Mouse (Mus musculus) liver, embryonic 12.5 days (tissue): ENCODE results near the gene Pthlh. TPM values are rescaled to one million over a fixed set of nuclear protein-coding genes. Genes with fewer than 3 reads are reported as not detected.
A peak's percentile ranks its signal among the peaks of the same experiment; 100 is the strongest.
"Not testable (repeated sequence)": the region's sequence is repeated elsewhere in the genome, so short reads cannot be mapped to it uniquely, and the experiment has no call there.

Source experiments
- ATAC-seq: fragments of 200-750 bp; cut with Nextera tagmentation; 2 replicates; pipeline ENCODE4 v1.8.0; 2017; ENCODE audit warnings: moderate number of reproducible peaks, mild to moderate bottlenecking, moderate library complexity
- H3K27ac ChIP-seq: fragments of 300-500 bp; sonication (generic); 2 replicates; pipeline ENCODE4 v1.5.1; 2016; ENCODE audit warnings: mild to moderate bottlenecking
- H3K27me3 ChIP-seq: fragments of 300-500 bp; sonication (generic); replicated peaks from 2 replicates; pipeline ENCODE4 v1.6.1; 2016; ENCODE audit warnings: mild to moderate bottlenecking, moderate library complexity
- H3K36me3 ChIP-seq: fragments of 300-500 bp; sonication (generic); 2 replicates; pipeline ENCODE4 v1.6.1; 2016; ENCODE audit warnings: mild to moderate bottlenecking, moderate library complexity
- H3K4me1 ChIP-seq: fragments of 300-500 bp; sonication (generic); 2 replicates; pipeline ENCODE4 v1.6.1; 2016
- H3K4me2 ChIP-seq: fragments of 300-500 bp; sonication (generic); 2 replicates; pipeline ENCODE4 v1.6.1; 2016; ENCODE audit warnings: mild to moderate bottlenecking, moderate library complexity
- H3K4me3 ChIP-seq: fragments of 300-500 bp; sonication (generic); 2 replicates; pipeline ENCODE4 v1.5.1; 2016; ENCODE audit warnings: mild to moderate bottlenecking, moderate library complexity
- H3K9ac ChIP-seq: fragments of 300-500 bp; sonication (generic); 2 replicates; pipeline ENCODE4 v1.6.1; 2016; ENCODE audit warnings: mild to moderate bottlenecking, moderate library complexity
- H3K9me3 ChIP-seq: fragments of 300-500 bp; sonication (generic); replicated peaks from 2 replicates; pipeline ENCODE4 v1.6.1; 2016; ENCODE audit warnings: mild to moderate bottlenecking, moderate library complexity
- WGBS: fragments of 180-500 bp; shearing (Covaris S2); methylation state at CpG from one replicate; pipeline ENCODE4 v1.1.7; 2016; ENCODE audit not compliant: insufficient replicate concordance; 5-methylcytosine and 5-hydroxymethylcytosine counted together
- polyA plus RNA-seq: library from polyadenylated mRNA; unstranded; fragments of >200 nt; fragmentation: Nextera tagmentation; extraction: Ambion mirVana; gene quantifications from 2 replicates; pipeline ENCODE4 v1.2.1, GENCODE M21; 2016

Pthlh gene
- 0.07 TPM in 1 of 2 replicates, not detected in the other for polyA plus RNA-seq

DNA sequence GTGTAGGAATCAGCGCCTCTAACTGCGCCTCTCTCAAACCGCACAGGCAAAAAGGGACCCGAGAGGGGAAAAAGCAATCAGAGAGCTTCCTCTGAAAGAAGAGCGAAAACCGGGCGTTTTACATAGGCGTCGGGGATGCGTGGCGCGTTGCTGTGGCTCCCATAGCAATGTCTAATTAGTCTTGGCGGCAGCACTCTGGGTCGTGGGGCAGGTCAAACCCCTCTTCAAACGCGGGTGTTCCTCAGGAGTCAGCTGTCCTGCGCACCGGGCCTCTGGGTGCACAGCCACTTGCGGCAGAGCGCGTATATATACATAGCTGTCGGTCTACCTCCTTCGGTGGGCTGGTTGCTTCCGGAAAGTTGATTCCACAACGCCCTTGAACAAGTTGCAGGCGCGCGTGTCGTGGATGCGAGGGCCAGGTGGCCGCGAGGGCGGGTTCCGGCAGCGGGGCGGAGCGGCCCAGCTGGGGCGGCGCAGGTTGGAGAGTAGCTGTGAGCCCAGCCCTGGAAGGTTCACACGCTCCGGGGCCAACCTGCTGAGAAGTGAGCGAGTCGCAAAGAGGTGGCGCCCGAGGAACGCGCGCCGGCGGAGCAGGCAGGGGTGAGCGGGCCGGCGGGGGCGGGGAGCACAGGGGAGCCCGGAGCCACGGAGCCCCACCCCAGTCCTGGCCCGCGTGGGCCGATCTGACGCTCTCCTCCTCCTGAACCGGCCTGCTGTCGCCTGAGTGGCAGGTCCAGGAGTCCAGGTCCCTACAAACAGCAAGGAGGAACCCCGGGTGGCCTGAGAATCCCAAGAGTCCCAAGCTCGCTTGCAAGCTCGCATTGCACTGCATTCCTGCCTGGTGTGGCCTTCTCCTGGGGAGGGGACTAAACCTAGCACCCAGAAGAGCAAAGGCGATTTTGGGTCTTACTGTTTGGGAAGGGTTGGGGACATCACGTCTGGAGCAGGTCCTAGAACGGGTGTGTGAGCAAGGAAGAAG, at the start of gene Pthlh:
Pthlh (minus strand) TSS at position 597 of the 979 bp plus-strand sequence.
- H3K27me3 ChIP-seq: peaks cover 79% of the 10 kb centered on the region
- H3K4me1 ChIP-seq: no peaks in the 10 kb centered on the region
- H3K9me3 ChIP-seq: no peaks in the 10 kb centered on the region
- peak within 1 kb of the TSS; percentile 33 for H3K4me3 ChIP-seq
- 2% methylated on average over 67 of the region's 68 CpGs for WGBS
- ATAC-seq: no peak
- H3K9ac ChIP-seq: no peak within 1 kb of the TSS
- no peaks in the 10 kb centered on the region for H3K36me3 ChIP-seq
- H3K27ac ChIP-seq: no peak within 1 kb of the TSS
- H3K4me2 ChIP-seq: peak within 1 kb of the TSS; percentile 62

GRCm38 (mm10) chr6:147313331-147313730, 49.3 kb upstream of the Pthlh start:
- no peak overlapping the region for H3K4me3 ChIP-seq
- no peaks in the 10 kb centered on the region for H3K27me3 ChIP-seq
- H3K4me2 ChIP-seq: no peak overlapping the region
- ATAC-seq: no peak
- H3K4me1 ChIP-seq: no peaks in the 10 kb centered on the region
- no peak overlapping the region for H3K9ac ChIP-seq
- H3K36me3 ChIP-seq: no peaks in the 10 kb centered on the region
- H3K27ac ChIP-seq: no peak overlapping the region
- no peaks in the 10 kb centered on the region for H3K9me3 ChIP-seq

- no peaks in the 10 kb centered on the region for H3K4me1 ChIP-seq
- 57% methylated on average over 7 of the region's 7 CpGs for WGBS
- H3K27me3 ChIP-seq: no peaks in the 10 kb centered on the region
- no peak overlapping the region for H3K4me3 ChIP-seq
- H3K9me3 ChIP-seq: no peaks in the 10 kb centered on the region
- no peak overlapping the region for H3K27ac ChIP-seq
- H3K9ac ChIP-seq: no peak overlapping the region
- ATAC-seq: no peak
- H3K36me3 ChIP-seq: no peaks in the 10 kb centered on the region
- H3K4me2 ChIP-seq: no peak overlapping the region
These were observed 46.5 kb upstream of the Pthlh start for GRCm38 (mm10) chr6:147310435-147310978.

GRCm38 (mm10) chr6:147310035-147310434, 46.1 kb upstream of the Pthlh start:
- Histone ChIP-seq H3K27me3 (no peaks in the 10 kb centered on the region), H3K9ac (no peak overlapping the region), H3K36me3 (no peaks in the 10 kb centered on the region), H3K9me3 (no peaks in the 10 kb centered on the region), H3K27ac (no peak overlapping the region), H3K4me1 (no peaks in the 10 kb centered on the region), H3K4me3 (no peak overlapping the region), H3K4me2 (no peak overlapping the region)
- 62% methylated on average over 4 of the region's 4 CpGs for whole genome bisulfite sequencing
- no peak for ATAC-seq

- not testable (repeated sequence) for H3K27ac ChIP-seq, H3K4me3 ChIP-seq, H3K9me3 ChIP-seq, H3K27me3 ChIP-seq, ATAC-seq, H3K4me1 ChIP-seq, H3K36me3 ChIP-seq, H3K4me2 ChIP-seq, H3K9ac ChIP-seq
- 62% methylated on average over 6 of the region's 9 CpGs for WGBS
These were observed 40.3 kb upstream of the Pthlh start for GRCm38 (mm10) chr6:147304236-147304635.

DNA sequence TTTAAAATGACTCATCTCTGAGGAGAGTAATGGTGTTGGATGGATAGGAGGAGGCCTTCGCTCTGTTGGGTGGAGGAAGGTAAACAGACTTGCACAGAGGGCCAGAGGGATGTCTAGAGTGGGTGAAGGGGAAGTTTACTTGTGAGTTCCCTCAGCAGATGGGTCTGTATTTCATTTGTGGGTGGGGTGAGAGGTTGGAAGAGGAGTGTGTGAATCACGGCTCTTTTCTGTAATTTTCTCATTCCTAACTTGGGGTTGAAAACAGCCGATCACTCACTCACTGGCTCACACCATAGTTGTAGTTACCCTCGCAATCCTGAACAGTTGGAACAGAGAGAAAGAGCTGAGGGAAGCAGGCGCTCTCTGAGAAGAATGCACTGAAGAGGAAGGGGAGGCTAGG, 35.6 kb upstream of the Pthlh start:
- no peak overlapping the region for H3K4me2 ChIP-seq
- no peaks in the 10 kb centered on the region for H3K27me3 ChIP-seq
- no peaks in the 10 kb centered on the region for H3K4me1 ChIP-seq
- no peak overlapping the region for H3K9ac ChIP-seq
- H3K27ac ChIP-seq: no peak overlapping the region
- no peaks in the 10 kb centered on the region for H3K36me3 ChIP-seq
- 64% methylated on average over 5 of the region's 5 CpGs for WGBS
- no peak for ATAC-seq
- peaks cover 8% of the 10 kb centered on the region; the same call in 1 of the 2 replicates for H3K9me3 ChIP-seq
- H3K4me3 ChIP-seq: no peak overlapping the region

DNA sequence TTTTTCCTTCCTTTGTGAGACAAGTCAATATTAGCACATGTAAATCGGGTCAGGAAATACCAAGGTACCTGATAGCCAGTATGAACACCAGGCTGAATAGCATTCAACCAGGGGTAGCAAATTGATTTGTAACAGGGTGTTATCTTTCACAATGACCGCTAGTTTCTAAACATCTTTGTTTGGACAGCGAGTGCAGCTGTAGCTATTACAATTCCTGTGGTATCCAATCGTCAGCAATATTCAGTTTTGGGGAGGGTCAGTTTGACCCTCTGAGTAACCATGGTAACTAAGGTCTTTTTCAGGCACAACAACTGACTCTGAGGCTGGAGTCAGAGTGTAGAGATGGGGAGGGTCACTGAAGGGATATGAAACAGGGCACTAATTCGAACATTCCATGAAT, 15.3 kb upstream of the Pthlh start:
- H3K4me2 ChIP-seq: no peak overlapping the region
- no peak for ATAC-seq
- H3K4me1 ChIP-seq: no peaks in the 10 kb centered on the region
- no peak overlapping the region for H3K9ac ChIP-seq
- H3K36me3 ChIP-seq: no peaks in the 10 kb centered on the region
- no peak overlapping the region for H3K4me3 ChIP-seq
- H3K9me3 ChIP-seq: no peaks in the 10 kb centered on the region
- H3K27me3 ChIP-seq: no peaks in the 10 kb centered on the region
- 58% methylated on average over 5 of the region's 5 CpGs for WGBS
- no peak overlapping the region for H3K27ac ChIP-seq

DNA sequence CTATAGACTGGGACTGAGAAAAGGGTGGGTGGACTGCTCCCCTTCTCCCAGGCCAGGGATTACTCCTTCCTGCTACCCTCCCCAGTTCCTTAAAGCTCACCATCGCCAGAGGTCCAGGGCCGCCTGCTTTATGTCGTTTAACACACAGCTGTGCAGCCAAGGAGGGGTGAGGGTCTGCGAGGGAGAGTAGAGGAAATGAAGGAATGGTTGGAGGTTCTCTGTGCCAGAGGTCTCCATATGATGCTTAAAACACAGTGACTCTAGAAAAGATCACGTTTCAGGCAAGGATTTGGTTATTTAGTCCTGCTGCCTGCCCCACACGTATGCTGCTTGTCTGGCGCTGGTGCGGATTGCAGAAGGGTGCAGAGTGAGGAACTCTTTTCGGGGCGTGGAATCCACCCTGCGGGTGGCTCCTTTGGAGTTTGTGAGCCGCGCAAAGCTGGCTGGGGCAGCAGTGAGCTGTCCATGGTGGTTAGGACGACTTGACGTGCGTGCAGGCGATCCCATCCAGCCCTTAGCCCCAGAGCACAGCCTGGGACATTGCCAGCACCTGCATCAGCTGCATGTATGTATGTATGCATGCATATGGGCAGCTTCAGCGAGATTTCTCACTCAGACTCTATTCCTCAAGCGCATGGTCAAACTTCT, 4.3 kb upstream of the Pthlh start:
- H3K27ac ChIP-seq: no peak overlapping the region
- H3K4me3 ChIP-seq: no peak overlapping the region
- no peak for ATAC-seq
- no peaks in the 10 kb centered on the region for H3K9me3 ChIP-seq
- H3K27me3 ChIP-seq: peaks cover 55% of the 10 kb centered on the region
- H3K9ac ChIP-seq: no peak overlapping the region
- WGBS: 6% methylated on average over 19 of the region's 19 CpGs
- H3K4me1 ChIP-seq: no peaks in the 10 kb centered on the region
- H3K36me3 ChIP-seq: no peaks in the 10 kb centered on the region
- H3K4me2 ChIP-seq: no peak overlapping the region

GRCm38 (mm10) chr6:147266466-147266865, 2.5 kb upstream of the Pthlh start:
- no peak for ATAC-seq
- WGBS: 62% methylated on average over 6 of the region's 6 CpGs
- H3K27me3 ChIP-seq: peaks cover 71% of the 10 kb centered on the region
- no peak overlapping the region for H3K4me2 ChIP-seq
- H3K4me1 ChIP-seq: no peaks in the 10 kb centered on the region
- H3K27ac ChIP-seq: no peak overlapping the region
- H3K4me3 ChIP-seq: no peak overlapping the region
- H3K9ac ChIP-seq: no peak overlapping the region
- H3K36me3 ChIP-seq: no peaks in the 10 kb centered on the region
- no peaks in the 10 kb centered on the region for H3K9me3 ChIP-seq

DNA sequence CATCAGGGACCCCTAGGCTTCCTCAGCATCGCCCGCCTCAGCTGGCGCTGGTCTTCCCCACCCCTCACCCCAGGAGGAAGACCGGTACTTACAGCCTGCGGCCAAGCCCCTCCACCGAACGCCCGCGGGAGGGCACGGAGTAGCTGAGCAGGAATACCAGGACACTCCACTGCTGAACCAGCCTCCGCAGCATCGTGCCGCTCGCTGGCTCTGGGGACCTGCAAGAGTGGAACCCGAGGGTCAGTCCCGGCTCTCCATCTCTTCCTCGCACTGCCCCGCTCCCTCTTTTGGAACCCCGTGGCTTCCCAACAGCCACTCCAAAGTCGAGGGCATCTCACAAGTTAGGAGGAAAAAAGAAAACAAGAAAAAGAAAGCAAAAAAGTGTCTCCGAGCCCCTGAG, 805 bp downstream of the Pthlh start:
- Histone ChIP-seq H3K4me2 (peak overlapping the region; percentile 62), H3K9ac (no peak overlapping the region), H3K36me3 (no peaks in the 10 kb centered on the region), H3K4me1 (no peaks in the 10 kb centered on the region), H3K27me3 (peaks cover 72% of the 10 kb centered on the region), H3K4me3 (peak overlapping the region; percentile 33), H3K9me3 (no peaks in the 10 kb centered on the region), H3K27ac (no peak overlapping the region)
- ATAC-seq: no peak
- WGBS: 2% methylated on average over 21 of the region's 21 CpGs

- no peaks in the 10 kb centered on the region for H3K9me3 ChIP-seq
- no peak overlapping the region for H3K4me2 ChIP-seq
- H3K9ac ChIP-seq: no peak overlapping the region
- H3K4me3 ChIP-seq: no peak overlapping the region
- H3K27ac ChIP-seq: no peak overlapping the region
- no peaks in the 10 kb centered on the region for H3K4me1 ChIP-seq
- H3K27me3 ChIP-seq: peaks cover 56% of the 10 kb centered on the region
- no peaks in the 10 kb centered on the region for H3K36me3 ChIP-seq
- 55% methylated on average over 3 of the region's 3 CpGs for WGBS
- ATAC-seq: no peak
These were observed 2.4 kb downstream of the Pthlh start for GRCm38 (mm10) chr6:147261616-147262015.

GRCm38 (mm10) chr6:147260766-147261165, 3.2 kb downstream of the Pthlh start:
- ATAC-seq: no peak
- WGBS: 45% methylated on average over 3 of the region's 3 CpGs

More at GRCm38 (mm10) chr6:147260766-147261165, 3.2 kb downstream of the Pthlh start:
- H3K9me3 ChIP-seq: no peaks in the 10 kb centered on the region
- H3K36me3 ChIP-seq: no peaks in the 10 kb centered on the region
- H3K4me2 ChIP-seq: no peak overlapping the region
- H3K27me3 ChIP-seq: peaks cover 48% of the 10 kb centered on the region
- no peak overlapping the region for H3K9ac ChIP-seq
- H3K4me1 ChIP-seq: no peaks in the 10 kb centered on the region
- no peak overlapping the region for H3K4me3 ChIP-seq
- no peak overlapping the region for H3K27ac ChIP-seq
